Mouse (Mus musculus) lung, adult 2 months (tissue): ENCODE measurements around the gene Ctnnb1.

Experiments
- CTCF ChIP-seq: fragments of 200-500 bp; IDR thresholded peaks from 2 replicates; pipeline ENCODE4 v1.5.1; 2011; ENCODE audit warnings: mild to moderate bottlenecking, low read length, control low read depth; ENCODE audit not compliant: insufficient read depth
- POLR2A ChIP-seq: fragments of 200-500 bp; IDR thresholded peaks from 2 replicates; pipeline ENCODE4 v1.6.1; 2011; ENCODE audit warnings: low read depth, mild to moderate bottlenecking, control low read depth, low read length, borderline replicate concordance; ENCODE audit errors: extremely low read depth

GRCm38 (mm10) chr9:120902562-120902961 lies 26.5 kb upstream of the Ctnnb1 start:
- TF ChIP-seq CTCF = no peak
- no peak for TF ChIP-seq POLR2A
